Mouse (Mus musculus) testis, postnatal 10 days (tissue): ENCODE measurements at regions not wholly inside any gene's neighbourhood (a gene's known extent, or its start where the extent isn't known, plus 50 kb on each side); places are given as distances from the start of the nearest gene placed in this dataset.

ENCODE experiments used
- DNase-seq: peaks from one replicate; pipeline ENCODE4 v3.0.0; 2021; ENCODE audit warnings: low spot score

DNA sequence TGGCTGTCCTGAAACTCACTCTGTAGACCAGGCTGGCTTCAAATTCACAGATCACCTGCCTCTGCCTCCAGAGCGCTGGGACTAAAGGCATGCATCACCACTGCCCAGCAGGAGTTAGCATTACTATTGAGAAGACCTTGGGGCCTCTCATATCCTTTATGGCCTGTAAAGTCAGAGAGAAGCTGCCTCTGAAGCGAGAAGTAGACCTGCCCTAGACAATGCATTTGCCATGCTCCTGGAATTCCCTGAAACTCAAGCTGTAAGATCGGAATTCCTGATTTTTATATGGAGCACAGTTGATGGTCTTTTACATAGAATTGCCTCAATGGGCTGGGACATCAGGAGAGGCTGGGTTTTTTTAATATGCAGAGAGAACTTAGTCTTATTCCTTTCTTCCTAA, 174.0 kb upstream of the Tenm3 start:
- no peak for DNase-seq

DNA sequence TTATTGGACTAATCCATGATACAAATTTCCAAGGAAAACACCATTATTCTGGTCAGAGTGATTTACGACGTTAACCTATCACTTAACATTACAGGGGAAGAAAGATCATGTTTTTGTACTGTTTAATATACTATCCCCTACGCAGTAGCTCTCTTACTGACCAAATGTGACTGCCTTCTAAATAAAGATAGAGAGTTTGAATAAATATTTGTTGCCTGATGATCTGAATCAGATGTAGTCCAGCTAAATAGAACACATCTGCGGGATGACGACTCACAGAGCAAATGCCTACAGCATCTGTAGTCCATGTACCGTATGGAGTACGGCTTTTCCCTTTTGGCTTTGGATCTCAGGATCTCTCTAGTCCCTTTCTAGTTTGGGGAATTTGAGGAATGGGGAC, 171.9 kb upstream of the Tenm3 start:
- DNase-seq = no peak

DNA sequence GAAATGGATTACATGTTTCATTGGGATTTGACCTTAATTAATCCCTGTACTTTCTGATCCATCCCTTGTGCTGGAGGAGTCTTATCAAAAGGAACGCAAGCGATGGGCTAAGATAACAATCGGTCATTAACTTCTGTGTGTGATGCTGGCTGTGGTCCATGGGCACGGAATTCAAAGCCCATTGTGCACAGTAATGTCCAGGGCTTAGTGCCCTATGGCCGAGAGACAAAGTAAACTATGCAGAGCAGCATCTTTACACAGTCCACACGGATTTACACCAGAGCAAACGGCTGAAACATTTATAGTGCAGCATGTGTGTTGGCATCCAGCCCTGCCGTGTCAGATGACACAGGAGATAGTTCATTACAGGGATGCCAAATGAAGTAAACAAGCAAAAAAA, 171.4 kb upstream of the Tenm3 start:
- no peak for DNase-seq

- no peak for DNase-seq
Observed at GRCm38 (mm10) chr8:49006236-49006965, 162.7 kb upstream of the Tenm3 start.

- DNase-seq = no peak
Observed at GRCm38 (mm10) chr8:48981667-48982066, 137.9 kb upstream of the Tenm3 start.

- no peak for DNase-seq
Observed at GRCm38 (mm10) chr8:48980755-48981154, 137.0 kb upstream of the Tenm3 start.

DNA sequence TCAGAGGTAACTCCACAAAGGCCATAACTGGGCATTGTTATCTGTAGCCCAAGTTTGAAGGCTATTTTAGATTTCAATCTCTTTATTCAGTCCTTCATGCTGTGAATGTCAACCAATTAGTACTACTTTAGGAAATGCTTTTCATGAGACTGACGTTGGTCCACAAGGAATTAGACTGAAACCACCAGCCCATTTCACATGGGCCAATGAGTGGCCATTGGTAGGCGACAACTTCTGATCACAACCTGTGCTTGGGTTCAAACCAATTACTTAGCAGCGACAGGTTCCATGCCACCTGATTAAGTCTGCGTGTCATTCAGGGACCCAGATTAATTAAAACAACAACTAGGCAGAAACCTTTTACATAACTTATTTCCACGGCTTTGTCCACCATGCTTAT, 126.9 kb upstream of the Tenm3 start:
- DNase-seq = no peak

DNA sequence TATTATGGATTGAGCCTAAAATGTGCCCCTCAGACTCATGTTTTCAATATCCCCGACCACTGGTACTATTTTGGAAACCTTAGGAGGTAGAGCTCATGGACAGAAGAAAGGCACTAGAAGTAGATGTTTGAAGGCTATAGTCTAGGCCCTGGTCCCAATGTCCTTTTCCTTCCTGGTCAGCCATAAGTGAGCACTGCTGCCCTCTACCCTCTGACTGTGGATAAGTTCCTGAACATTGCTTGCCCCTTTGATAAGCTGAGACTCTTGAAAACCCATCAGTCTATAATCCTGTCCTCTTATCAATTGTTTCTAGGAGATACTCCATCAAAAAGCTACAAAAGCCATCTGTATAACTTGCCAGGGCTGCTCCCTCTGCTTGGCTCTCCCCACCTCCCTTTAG, 121.2 kb upstream of the Tenm3 start:
- no peak for DNase-seq

GRCm38 (mm10) chr8:48957614-48958013, 113.9 kb upstream of the Tenm3 start:
- DNase-seq = no peak

DNA sequence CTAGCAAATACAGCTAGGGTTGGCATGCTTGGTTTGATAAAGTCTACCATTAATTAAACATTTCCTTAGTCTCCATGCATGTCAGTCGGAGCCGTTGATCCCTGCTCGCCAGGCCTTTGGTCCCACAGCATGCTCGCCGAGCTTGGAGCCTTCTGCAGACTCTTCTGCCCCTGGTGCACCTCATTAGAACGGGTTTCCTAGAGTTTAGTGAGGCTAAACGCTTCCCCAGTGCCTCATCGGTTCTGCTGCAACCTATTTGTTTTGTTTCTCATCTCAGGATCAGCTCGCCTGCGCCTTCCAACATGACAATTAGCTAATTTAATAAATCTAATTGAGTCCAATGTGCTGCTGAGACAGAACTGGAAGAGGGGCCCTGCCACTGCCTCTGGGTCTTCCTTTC, 107.7 kb upstream of the Tenm3 start:
- no peak for DNase-seq

- no peak for DNase-seq
Observed at GRCm38 (mm10) chr8:48944177-48944576, 100.4 kb upstream of the Tenm3 start.

- DNase-seq = no peak
Observed at GRCm38 (mm10) chr8:48937144-48937543, 93.4 kb upstream of the Tenm3 start.

DNA sequence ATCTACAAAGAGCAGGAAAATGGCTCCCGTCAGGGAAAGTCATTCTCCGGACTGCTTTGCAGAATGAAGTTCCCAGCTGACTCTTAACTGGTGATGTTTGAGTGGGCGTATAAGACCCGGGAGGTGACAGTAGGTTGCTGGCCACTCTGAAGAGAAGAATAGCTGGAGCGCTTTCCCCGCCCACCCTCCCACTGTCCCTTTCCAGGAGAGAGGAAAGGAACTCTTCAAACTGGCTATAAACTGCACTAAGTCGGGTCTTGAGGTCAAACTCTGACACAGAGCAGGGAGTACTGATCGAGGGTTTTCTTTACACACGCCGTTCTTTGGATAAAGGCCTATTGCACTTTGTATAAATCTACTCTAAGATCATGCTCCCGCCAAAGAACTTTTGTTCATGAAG, 83.4 kb upstream of the Tenm3 start:
- DNase-seq = no peak

DNA sequence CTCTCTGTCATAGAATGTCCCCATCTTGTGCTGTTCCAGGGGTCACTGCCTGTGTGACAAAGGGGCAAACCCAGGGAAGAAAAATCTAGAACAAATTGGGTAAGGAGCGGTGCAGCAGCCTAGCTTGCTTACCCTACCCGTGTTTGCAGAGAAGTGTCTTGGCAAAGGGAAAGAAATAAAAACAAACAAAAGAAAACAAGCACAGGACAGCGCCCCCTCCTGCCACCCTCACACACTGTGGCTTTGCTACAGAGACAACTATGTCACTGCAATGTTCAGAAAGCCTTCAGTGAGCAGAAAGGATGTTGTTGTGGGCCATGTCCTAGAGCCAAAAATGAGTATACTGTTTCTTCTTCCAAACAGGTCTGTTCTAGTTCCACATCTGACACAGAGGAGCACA, 71.5 kb upstream of the Tenm3 start:
- no peak for DNase-seq

GRCm38 (mm10) chr8:48912842-48913241, 69.1 kb upstream of the Tenm3 start:
- DNase-seq = no peak

- DNase-seq = no peak
Observed at GRCm38 (mm10) chr8:48901668-48902406, 58.1 kb upstream of the Tenm3 start.

DNA sequence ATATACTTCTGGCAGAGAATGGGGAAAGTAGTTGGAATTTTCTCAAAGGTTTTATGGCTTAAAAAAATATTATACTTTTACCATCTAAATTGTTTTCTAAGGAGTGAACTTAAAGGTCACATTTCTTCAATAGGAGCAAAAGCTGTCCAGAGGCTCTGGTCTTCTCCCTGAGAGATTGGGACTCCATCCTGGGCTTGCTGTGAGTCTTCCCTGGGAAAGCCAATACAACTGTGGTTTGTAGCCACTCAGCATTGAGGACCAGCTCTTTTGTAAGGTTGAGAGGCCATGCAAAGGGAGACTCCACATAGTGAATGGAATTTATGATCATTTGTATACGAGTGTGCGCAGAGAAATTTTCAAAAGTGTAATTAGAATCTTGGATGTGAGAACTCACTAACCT, 52.9 kb upstream of the Tenm3 start:
- no peak for DNase-seq

DNA sequence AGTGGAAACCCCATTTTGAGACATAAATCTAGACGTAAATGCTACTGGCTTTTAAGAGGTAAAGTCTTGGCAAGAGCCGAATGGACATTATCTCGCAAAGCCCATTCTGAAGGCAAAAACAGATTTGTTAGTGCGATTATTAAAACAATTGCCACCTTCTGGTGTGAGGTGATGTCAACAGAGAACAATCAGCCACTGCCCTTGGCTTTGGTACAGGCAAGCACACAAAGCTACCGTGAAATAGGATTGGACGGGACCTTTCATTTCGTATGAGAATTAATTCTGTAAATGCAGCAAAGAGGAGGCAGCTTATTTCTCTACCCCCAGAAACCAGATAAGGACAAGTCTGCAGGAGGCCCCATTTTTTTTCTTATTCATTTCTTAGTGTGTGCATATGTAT, 52.5 kb upstream of the Tenm3 start:
- no peak for DNase-seq

DNA sequence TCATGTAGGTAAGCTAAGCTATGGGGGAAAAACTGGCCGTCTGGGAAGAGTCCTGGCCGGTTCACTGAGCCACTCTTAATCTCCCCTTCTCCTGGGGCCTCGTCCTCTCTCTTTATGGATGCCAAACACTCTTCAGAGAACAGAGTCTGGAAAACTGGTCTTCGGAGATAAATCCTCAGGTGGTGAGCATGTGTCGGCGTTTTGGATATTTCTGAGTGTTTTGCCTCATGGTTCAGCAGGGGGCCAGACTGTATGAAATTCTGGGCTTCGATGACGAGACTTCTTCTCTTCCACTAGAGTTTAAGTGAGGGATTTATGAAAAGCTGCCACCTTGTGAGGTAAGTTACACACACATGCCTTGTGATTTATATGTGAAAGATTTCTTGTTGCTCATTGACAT, 51.8 kb upstream of the Tenm3 start:
- no peak for DNase-seq
